8 mouse cellular contexts compared by ENCODE assay signal in the genomic region with DNA sequence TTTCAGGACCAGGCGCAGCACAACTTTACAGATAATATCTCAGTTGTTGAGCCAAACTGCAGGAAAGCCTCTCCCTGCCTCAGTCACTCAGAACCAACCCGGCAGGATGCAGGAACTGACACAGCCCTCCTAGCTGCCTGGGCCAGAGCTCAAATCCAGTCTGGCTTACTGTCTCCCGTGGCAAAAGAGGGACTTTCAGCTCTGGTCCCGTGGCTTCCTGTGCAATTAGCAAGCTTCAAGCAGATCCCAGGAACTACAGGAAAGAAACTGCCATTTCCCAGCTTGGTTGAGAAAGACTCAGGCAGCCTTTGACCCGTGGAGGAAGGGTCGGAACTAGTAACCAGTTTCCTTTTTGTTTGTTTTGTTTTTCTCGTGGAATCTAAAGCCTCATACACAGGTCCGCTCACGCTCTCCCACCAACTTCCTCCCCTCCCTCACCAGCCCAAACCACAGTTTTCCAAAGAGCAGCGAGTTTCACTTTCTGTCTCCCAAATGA. TPM values are rescaled to one million over a fixed set of nuclear protein-coding genes. Genes with fewer than 3 reads are reported as not detected.
A peak's percentile ranks its signal among the peaks of the same experiment; 100 is the strongest.
DNase-seq lines count a peak whose midpoint lies in the region; ATAC-seq lines count a peak whose summit lies in the region.

No protein-coding gene starts in this region.

- ATAC-seq in inflammation-experienced regulatory T-cells, adult 6 months: no peak

- DNase-seq in MN1 (ENCODE audit: low spot score): peak; percentile 53
- peak; percentile 27 for DNase-seq in adrenal gland, postnatal 25 days
- peak; percentile 81 for DNase-seq in heart, adult 8-10 months (ENCODE audit: low spot score)
- DNase-seq in kidney, postnatal 10 days: peak; percentile 67
- DNase-seq in lung, postnatal 4 days: peak; percentile 61 to 62
- no peak for DNase-seq in layer of hippocampus, adult 18-20 months (ENCODE audit: low spot score in 2 of 2)
- DNase-seq in natural killer cell, adult 2 months (ENCODE audit: low spot score in 2 of 2): no peak

RNA-seq across cellular contexts. Expression of gene Cebpg, which starts 24.5 kb away (rescaled TPM):
- 48.3 and 52.5 TPM in 2 replicates for total RNA-seq in adrenal gland, postnatal 25 days (2021)
- total RNA-seq in heart, adult 8-10 months (2022): 10 to 100 TPM; 16.5 to 24.9 (median 22.3) TPM
- polyA plus RNA-seq in inflammation-experienced regulatory T-cells, adult 6 months (2017; shearing (Covaris generic)): 1 to 10 TPM; 8.9 to 9.5 (median 9.0) TPM
- total RNA-seq in layer of hippocampus, adult 18-20 months (2021): 10 to 100 TPM; 36.2 to 36.5 TPM

RNA-seq across cellular contexts. Expression of gene Cebpa, which starts 38.2 kb away (rescaled TPM):
- 115 and 116 TPM in 2 replicates for total RNA-seq in adrenal gland, postnatal 25 days (2021)
- 1 to 10 TPM; 4.5 to 5.7 (median 4.6) TPM for total RNA-seq in heart, adult 8-10 months (2022)
- polyA plus RNA-seq in inflammation-experienced regulatory T-cells, adult 6 months (2017; shearing (Covaris generic)): 1 to 10 TPM in 2 of 3 experiments, under 1 TPM in 1; 0.38 to 2.4 (median 2.3) TPM
- total RNA-seq in layer of hippocampus, adult 18-20 months (2021): 10 to 100 TPM; 21.4 to 22.4 TPM

Comparison
In these comparisons a context has a peak if more than half of its experiments do, and no peak if none do; other contexts are left out.
1. DNase-seq: peak in MN1 (single experiment), adrenal gland, postnatal 25 days (single experiment), heart, adult 8-10 months (single experiment), kidney, postnatal 10 days (single experiment) and lung, postnatal 4 days (2 of 2); none in layer of hippocampus, adult 18-20 months (0 of 2) and natural killer cell, adult 2 months (0 of 2).